Mouse (Mus musculus): ENCODE measurements around the gene Smpd1.

DNA sequence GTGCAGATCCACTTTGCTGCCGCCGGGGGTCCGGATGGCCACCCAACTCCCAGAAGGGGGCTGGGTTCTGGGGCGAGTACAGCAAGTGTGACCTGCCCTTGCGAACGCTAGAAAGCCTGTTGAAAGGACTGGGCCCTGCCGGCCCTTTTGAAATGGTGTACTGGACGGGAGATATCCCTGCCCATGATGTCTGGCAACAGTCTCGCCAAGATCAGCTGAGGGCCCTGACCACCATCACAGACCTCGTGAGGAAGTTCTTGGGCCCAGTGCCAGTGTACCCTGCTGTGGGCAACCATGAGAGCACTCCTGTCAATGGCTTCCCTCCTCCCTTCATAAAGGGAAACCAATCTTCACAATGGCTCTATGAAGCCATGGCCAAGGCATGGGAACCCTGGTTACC, 1.4 kb downstream of the Smpd1 start:
- TF ChIP-seq CTCF (IDR thresholded peaks at IDR 0.05; ENCODE audit: low read depth, low read length): no peak
- no peak for TF ChIP-seq EP300 (IDR thresholded peaks at IDR 0.05; ENCODE audit: insufficient read depth, low read depth, low read length)

Data from ES-Bruce4 (cell line).